Mouse (Mus musculus): ENCODE measurements around the gene Elmsan1.
A peak's percentile ranks its signal among the peaks of the same experiment; 100 is the strongest.

Elmsan1 gene

GRCm38 (mm10) chr12:84151911-84152310 lies 66.8 kb downstream of the Elmsan1 start:
- no peak for DNase-seq (ENCODE audit: low read depth, low spot score)

- no peak for DNase-seq (ENCODE audit: low read depth, low spot score)
These were observed 67.7 kb downstream of the Elmsan1 start for GRCm38 (mm10) chr12:84150976-84151375.

DNA sequence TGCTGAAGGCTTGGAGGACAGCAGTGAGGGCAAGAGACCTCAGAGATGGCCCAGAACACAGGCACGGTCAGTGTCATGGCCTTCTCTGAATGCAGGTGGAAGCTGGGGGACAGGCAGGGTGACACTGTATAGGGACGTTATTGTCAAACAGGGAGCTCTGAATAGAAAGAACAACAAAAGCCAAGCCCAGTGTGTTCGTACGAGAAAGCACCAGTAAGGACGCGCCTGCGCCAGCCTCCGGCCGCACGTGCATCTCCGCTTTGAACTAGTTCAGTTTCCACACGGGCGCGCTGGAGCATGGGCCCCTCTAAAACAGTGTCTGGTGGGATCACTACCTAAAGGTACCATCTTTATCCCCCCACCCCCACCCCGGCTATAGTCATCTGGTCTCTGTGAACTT lies 68.7 kb downstream of the Elmsan1 start:
- DNase-seq (ENCODE audit: low read depth, low spot score) = no peak

- DNase-seq (ENCODE audit: low read depth, low spot score) = no peak
These were observed 70.1 kb downstream of the Elmsan1 start for GRCm38 (mm10) chr12:84148622-84149012.

DNA sequence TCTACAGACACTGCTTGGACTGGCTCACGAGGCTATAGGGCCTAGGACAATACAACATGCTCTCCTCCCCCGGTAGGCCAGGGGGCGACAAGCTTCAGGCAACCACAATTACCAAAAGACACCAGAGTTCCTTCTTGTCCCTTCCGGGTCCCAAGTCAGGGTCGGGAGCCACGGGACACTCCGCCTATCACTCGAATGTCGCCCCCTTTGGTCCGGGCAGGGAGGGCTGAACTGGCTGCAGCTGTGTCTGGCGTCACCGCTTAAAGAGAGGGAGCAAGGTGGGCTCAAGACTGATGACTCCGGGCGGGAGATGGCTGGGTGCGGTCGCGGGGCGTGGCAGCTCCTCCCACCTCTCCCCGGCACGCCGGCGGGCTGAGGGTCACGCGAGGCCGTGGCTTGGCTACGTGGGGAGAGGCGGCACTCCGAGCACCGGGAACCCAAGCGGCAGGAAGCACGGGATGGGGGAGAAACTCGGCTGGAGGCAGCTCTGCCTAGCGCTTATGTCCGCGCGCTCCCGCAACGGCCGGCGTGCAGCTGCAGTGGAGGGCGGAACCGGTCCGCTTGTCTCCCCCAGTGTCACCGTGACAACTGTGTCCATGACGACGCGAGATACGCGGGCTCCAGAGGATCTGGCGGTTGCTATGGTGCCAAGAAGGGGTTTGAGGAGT lies 70.6 kb downstream of the Elmsan1 start, which contains the start of gene Pnma1:
Pnma1 (minus strand) TSS at position 536 of the 668 bp plus-strand sequence.
- DNase-seq (ENCODE audit: low read depth, low spot score) = peak; percentile 70

DNA sequence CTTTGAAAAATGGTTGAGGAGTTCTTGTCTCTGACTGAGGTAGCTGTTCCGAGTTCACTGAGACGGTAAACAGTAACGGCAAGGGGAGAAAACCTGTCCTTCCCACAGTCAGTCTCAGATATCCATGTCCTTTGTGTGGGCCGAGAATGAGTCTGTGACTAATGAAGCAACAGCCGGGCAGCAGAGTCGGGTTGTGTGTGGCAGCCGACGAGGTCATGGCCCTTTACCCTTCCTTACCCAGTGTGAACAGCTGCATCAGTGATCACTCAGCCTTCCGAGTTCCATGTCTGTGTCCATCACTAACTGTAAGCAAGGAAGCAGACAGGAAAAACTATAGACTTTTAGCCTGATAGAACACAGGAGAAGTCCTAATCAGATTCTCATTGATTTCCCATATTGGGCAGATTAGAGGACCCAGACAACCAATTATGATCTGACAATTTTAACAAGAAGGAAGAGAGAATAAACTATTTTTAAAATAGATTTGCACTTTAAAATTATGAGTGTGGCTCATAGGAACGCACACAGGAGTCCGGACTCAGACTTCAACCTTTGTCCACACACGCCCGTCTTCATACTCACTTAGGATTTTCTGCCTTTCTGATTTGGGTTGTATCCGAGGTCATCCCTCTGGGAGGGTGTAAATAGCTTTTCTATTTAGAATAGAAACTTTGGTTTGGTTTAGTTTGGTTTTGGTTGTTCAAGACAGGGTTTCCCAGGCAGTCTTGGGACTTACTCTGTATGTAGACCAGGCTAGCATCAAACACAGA lies 76.2 kb downstream of the Elmsan1 start:
- no peak for DNase-seq (ENCODE audit: low read depth, low spot score)

DNA sequence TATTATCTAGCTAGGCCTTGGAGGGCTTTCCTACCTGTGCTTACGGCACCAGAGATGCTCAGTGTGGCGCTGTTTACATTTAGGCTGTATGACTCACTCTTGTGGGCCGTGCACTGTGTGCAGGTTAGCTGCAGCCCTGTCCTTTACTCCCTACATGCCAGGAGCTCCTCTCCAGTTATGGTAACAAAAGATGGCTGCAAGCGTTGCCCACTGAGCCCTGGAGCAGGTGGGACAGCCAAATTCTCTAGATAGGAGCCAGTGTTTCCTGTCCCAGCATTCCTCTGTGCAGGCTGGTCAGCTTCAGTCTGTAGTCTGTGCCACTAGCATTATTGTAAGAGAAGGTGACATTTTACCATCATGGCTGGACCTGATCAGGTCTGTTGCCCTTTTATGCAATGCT lies 77.4 kb downstream of the Elmsan1 start:
- DNase-seq (ENCODE audit: low read depth, low spot score) = no peak

DNA sequence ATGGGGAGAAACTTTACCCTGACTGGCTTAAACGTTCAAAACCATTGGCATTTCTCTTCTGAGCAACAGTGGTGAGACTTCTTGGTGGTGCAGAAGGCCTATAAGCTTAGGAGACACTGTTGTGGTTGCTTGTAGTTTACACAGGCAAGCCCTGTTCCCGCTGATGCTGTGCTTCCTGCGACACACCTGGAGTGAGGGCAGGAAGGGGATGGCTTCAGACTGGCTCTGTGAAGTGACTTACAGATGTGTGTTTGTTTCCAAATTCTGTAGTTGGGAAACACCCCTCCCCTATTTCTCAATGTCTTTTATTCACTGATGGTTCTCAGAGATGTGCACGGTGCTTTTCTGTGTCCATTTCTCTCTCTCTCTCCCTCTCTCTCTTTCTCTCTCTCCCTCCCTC lies 78.5 kb downstream of the Elmsan1 start:
- no peak for DNase-seq (ENCODE audit: low read depth, low spot score)

- no peak for DNase-seq (ENCODE audit: low read depth, low spot score)
These were observed 81.5 kb downstream of the Elmsan1 start for GRCm38 (mm10) chr12:84137131-84137530.

DNA sequence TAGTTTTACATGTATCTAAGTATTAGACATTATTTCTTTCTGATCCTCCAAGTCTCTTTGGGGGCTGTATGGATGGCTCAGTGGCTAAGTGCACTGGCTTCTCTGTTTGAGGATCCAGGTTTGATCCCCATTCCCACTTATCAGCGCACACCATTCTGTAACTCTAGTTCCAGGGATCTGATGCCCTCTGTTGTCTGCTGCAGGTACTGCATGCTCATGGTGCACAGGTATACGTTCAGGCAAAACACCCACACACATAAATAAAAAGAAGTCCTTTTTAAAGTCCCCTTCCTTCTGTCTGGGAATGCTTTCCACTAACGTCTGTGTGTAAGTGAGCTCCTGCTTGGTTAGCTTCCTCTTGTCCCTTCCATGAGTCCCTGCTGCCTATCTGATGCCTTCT lies 86.4 kb downstream of the Elmsan1 start:
- DNase-seq (ENCODE audit: low read depth, low spot score) = peak; percentile 37

- DNase-seq (ENCODE audit: low read depth, low spot score) = no peak
These were observed 88.8 kb downstream of the Elmsan1 start for GRCm38 (mm10) chr12:84129931-84130330.

GRCm38 (mm10) chr12:84128576-84128975 lies 90.1 kb downstream of the Elmsan1 start:
- DNase-seq (ENCODE audit: low read depth, low spot score) = no peak

DNA sequence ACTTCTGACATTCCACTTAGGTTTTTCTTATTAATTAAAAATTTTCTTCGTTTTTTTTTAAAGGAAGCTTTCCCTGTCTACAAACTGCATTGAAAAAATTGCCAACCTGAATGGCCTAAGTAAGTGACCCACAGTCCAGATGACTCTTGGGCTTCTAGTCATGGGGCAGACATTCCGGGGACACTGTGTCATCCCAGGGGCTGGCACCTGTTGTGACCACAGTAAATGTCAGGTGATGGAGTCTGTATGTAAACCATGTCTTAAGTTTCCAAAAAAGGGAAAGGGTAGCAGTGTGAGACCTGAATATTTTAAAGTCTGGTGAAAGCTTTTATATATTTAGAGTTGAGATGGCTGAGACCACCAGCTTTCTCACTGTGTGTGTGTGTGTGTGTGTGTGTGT lies 91.8 kb downstream of the Elmsan1 start:
- no peak for DNase-seq (ENCODE audit: low read depth, low spot score)

- no peak for DNase-seq (ENCODE audit: low read depth, low spot score)
These were observed 92.8 kb downstream of the Elmsan1 start for GRCm38 (mm10) chr12:84125892-84126291.

- DNase-seq (ENCODE audit: low read depth, low spot score) = no peak
These were observed 99.1 kb downstream of the Elmsan1 start for GRCm38 (mm10) chr12:84119584-84119983.

DNA sequence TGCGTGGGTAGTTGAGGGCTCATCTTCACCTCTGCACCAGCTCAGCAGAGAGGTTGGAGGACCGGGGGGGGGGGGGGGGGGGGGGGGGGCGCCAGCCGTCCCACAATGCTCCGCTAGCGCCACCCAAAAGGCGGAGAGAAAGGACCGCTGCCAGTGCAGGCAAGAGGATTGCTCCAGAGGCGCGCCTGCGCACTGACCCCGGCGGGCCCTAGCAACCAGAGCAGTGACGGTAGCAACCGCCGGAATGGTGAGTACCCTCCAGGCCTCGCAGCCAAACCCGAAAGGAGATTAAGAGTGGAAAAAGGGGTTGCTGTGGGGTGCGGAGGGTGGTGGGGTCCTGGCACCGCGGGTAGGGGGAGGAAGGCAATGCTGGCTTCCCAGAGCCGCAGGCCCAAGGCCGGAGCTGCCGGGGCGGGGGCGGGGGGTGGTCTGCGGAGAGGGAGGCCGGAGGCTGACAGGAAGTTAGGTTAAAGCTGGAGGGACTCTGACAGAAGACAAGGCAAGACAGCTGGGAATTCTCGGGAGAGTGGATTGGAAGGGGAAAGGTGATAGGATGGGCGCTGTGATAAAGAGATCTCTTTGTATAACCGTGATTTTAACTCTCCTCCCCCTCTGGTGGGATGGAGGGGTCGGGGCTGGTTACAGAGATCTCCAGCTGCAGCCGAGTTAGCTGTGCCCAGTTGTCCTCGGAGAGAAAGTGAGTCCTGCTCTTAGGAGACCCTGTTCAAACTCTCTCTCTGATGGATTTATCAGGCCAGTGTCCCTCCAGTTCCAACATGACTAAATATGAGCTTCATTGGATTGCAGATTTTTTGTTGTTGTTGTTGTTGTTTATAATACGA lies 104.3 kb downstream of the Elmsan1 start, which contains the start of gene Dnal1:
Dnal1 (plus strand) TSS at position 214 of the 842 bp plus-strand sequence.
- DNase-seq (ENCODE audit: low read depth, low spot score) = peak; percentile 92

DNA sequence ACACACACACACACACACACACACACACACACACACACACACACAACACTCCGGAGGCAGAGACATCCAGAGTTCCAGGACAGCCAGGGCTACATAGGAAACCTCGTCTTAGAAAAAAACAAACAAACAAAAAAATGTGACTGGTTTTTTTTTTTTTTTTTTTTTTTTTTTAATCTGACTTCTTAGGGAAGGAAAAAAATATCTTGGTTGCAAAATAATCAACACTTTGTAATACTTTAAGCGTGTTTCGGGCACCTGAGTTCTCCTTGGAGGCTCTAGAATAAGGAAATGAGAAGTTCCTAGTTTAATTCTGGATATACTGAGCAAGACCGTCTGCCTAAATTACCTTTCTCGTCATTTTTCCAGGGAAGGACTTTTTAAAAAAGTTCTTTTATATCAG lies 105.0 kb downstream of the Elmsan1 start:
- peak; percentile 5 for DNase-seq (ENCODE audit: low read depth, low spot score)

DNA sequence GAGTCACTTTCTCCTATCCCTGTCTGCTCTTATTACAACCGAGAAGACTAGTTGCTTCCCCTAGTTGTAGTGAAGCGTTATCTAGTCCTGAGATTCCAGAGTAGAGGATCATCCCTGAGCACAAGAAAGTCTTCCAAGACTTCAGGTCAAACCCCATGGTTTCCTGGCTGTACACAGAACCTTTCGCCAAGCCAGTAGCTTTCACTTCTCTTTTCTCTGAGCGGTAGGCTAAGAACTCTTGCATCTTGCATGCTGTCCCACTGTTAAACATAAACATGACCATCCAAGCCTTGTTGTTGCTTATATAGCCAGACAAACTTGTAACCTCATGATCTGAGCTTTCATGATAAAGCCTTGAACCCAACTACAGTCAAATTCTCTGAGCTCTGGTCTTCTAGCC lies 107.9 kb downstream of the Elmsan1 start:
- DNase-seq (ENCODE audit: low read depth, low spot score) = no peak

DNA sequence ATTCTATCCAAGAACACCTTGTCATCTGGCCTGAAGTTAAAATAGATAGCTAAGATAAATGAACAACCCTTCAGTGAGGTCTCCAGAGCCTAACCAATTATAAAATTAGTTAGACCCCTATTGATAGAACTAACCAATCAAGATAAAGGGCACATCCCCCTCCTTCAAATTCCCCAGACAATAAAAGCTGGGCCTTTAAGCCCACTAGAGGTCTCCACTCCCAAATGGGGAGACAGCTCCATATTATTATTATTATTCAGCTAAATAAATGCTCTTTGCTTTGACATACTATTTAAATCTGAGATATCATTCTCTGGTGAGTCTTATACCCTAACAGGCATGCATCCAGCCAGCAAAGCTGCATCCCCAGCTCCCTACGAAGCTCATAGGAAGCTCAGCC lies 108.8 kb downstream of the Elmsan1 start:
- DNase-seq (ENCODE audit: low read depth, low spot score) = no peak

GRCm38 (mm10) chr12:84107692-84108091 lies 111.0 kb downstream of the Elmsan1 start:
- DNase-seq (ENCODE audit: low read depth, low spot score) = no peak

GRCm38 (mm10) chr12:84107012-84107411 lies 111.7 kb downstream of the Elmsan1 start:
- DNase-seq (ENCODE audit: low read depth, low spot score) = no peak

DNA sequence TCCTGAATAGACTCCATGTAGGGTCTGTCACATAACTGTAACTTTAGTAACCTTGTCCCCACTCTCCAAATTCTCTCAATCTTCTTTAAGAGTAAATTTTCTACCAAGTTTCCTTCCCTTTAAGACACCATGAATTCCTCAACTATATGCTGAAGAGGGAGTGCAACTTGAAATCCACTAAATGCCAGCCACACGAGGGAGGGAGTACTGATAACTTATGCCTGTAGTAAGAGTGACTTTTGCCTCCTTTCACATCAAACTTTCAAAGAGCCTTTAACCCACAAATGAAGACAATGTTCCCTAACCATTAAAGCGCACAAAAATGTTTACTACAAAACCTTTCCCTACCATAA lies 117.2 kb downstream of the Elmsan1 start:
- no peak for DNase-seq (ENCODE audit: low read depth, low spot score)

Measured in forelimb bud, embryonic 11.5 days (tissue).